Mouse (Mus musculus) gastrocnemius, adult 2 months (tissue): Measurements from ENCODE around the gene Siglec1. TPM values are rescaled to one million over a fixed set of nuclear protein-coding genes. Genes with fewer than 3 reads are reported as not detected.

Source experiments
- DNase-seq: peaks from one replicate; pipeline ENCODE4 v3.0.0; 2022
- H3K27ac ChIP-seq: fragments of 200-600 bp; 2 replicates; pipeline ENCODE4 v1.8.1; 2022; ENCODE audit warnings: mild to moderate bottlenecking
- H3K4me3 ChIP-seq: fragments of 200-600 bp; 2 replicates; pipeline ENCODE4 v1.8.1; 2022; ENCODE audit warnings: mild to moderate bottlenecking, moderate library complexity
- CTCF ChIP-seq: fragments of 200-600 bp; IDR thresholded peaks from 2 replicates; pipeline ENCODE4 v1.8.1; 2022; ENCODE audit warnings: antibody characterized with exemption, mild to moderate bottlenecking, moderate library complexity
- intact Hi-C: fragments of 180-260 bp; cut with DNase I; formaldehyde crosslinking; loops from one replicate; pipeline ENCODE4 v1.15.1; 2025
- long read RNA-seq, 2 experiments: library from polyadenylated mRNA; stranded (forward); transcript quantifications; one replicate each; pipeline ENCODE4 v2.0.0; 2021
- total RNA-seq, 2 experiments: library from RNA; stranded (reverse); gene quantifications; 2 replicates each; pipeline ENCODE4 v1.2.3; 2021

Siglec1 gene
- under 1 TPM; 0.36 to 0.39 TPM for total RNA-seq
- long read RNA-seq, experiment 1 = 0 reads
- long read RNA-seq, experiment 2 = 0 reads

DNA sequence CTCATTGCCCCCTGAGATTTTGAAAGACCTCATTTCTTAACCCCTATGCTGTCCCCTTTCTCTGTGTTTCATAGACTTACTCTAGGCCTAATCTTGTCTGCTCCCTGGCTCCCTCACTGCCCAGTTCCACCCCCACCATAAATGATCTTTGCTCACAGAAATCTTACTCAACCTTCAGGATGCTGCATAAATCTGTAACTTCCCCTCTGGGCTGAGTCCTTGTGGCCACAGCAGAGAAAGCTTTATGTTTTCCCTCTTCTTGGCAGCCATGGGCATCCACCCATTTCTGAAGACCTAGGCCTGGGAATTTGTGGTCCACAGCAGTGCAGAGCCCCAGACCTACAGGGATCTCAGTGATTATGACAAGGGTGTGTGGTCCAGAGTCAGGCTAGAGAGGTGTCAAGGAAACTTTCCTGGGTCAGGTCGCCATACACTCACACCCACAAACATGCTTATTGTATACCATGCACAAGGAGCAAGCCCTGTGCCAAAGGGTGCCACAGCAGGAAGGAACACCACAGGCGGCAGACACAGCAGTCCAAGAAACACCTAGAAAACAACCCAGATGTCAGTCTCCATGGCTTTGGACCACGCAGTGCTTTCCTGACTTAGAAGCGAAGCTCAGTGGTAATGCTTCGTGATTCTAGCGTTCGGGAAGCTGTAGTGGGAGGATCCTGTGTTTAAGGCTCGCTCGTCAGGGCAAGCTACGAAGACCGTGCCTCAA is at the start of gene Siglec1:
Siglec1 (minus strand) TSS at position 99 of the 724 bp plus-strand sequence.
- DNase-seq = no peak
- Histone ChIP-seq H3K4me3 (peak within 1 kb of the TSS; percentile 39), H3K27ac (peak within 1 kb of the TSS; percentile 38)
- intact Hi-C loops = no loop called here
- TF ChIP-seq CTCF = no peak

DNA sequence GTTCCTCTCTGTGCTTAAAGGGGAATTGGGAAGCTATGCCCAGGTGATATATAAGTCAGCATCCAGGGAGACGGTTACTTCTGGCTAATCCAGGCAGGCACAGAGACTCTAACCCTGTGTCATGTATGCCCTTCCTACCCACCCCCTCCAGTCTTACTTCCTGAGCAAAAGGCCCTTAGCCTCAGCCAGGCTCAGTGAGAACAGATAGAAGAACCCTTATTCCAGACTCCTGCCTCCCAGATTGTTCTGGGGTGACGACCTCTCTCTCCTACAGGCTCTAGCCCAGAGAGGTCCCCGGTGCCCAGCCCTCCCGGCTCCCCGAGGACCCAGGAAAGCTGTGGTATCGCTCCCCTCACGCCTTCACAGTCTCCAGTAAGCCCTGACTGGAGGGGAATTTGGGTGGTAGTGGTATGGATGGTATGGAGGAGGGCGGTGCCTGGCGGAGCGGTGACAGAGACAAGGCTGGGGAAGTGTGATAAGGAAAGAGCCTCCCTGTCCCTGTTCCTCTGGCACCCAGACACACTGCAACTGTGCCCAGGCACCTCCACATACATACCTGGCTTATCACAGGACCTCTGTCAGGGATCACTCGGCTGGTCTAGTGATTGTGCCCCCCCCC is 49.1 kb upstream of the Siglec1 start:
- Histone ChIP-seq H3K27ac (peak overlapping the region; percentile 87), H3K4me3 (peak overlapping the region; percentile 32)
- no peak for DNase-seq
- intact Hi-C loops = no loop called here
- TF ChIP-seq CTCF = no peak

DNA sequence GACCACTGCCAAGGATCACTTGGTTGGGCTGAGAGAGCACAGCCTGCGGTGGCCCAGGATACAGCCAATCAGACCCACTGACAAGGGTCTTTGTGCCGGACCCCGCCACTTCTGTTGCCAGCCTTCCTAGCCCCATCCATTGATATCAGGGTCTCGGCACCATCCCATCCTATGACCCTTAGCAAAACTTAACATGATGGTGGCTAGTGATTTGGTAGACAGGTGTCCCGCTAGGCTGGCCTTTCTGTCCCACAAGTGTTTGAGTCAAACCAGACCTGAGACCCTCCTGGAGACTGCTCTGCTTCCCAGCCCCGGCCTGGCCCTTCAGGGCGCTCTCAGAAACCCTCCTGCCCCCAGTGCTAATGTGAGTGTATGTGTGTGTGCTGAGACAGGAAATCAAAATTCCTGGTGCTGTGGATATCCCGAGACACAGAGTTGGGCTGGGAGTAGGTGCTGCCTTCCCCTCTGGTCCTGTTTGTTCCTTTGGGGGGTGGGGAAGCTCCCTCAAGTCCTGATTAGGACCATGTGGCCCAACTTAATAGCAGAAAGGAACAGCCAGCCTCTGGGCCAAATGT is 48.3 kb upstream of the Siglec1 start:
- Histone ChIP-seq H3K27ac (peak overlapping the region; percentile 87), H3K4me3 (peak overlapping the region; percentile 54)
- intact Hi-C loops = no loop called here
- DNase-seq = no peak
- TF ChIP-seq CTCF = no peak

DNA sequence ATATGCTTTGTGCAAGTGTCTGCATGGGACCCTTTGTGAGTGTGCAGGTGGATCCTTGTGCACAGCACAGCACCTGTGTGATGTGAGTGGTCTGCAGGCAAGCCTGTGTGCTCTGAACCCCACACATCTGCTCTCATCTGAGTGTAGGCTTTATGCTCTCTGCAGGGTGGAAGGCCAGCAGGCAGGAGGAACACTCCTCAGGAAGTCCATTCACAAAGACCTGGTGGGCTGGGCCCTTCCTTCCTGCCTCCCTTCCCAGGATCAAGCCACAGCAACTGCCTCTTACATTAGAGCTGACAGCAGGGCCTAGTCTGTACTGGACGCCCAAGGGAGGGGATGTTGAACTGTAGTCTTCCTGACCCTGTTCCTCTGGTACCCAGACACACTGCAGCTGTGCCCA is 47.8 kb upstream of the Siglec1 start:
- no peak for TF ChIP-seq CTCF
- H3K4me3 ChIP-seq = peak overlapping the region; percentile 54
- no peak for DNase-seq
- peak overlapping the region; percentile 87 for H3K27ac ChIP-seq
- intact Hi-C loops = no loop called here

DNA sequence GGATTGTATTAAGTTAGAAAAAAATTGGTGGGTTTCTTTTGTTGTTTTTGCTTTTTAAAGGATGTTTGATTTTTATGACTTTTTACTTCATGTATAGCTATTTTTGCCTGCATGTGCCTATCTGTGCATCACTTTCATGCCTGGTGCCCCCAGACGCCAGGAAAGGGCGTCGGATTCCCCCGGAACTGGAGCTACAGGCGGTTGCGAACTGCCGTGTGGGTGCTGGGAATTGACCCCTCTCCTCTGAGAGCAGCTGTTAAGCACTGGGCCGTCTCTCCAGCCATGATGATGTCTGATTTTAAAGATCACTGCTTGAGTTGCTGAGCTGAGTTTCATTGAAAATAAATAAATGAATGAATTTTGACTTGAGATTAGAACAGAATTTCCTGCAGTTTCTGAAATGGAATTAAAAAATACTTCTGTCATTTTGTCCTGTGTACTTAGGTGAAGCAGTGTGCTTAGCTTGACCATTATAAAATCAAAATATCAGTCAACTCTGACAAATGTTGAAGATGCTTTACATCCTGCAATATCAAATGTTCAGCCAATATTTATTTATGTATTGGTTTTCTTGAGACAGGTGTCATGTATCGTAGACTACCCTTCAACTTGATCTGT is 46.5 kb upstream of the Siglec1 start, which contains the start of gene Gm11037:
Gm11037 (plus strand) TSS at position 568 of the 618 bp plus-strand sequence.
- peak within 1 kb of the TSS; percentile 72 for H3K27ac ChIP-seq
- TF ChIP-seq CTCF = no peak
- peak within 1 kb of the TSS; percentile 43 for H3K4me3 ChIP-seq
- intact Hi-C loops = no loop called here
- DNase-seq = no peak

DNA sequence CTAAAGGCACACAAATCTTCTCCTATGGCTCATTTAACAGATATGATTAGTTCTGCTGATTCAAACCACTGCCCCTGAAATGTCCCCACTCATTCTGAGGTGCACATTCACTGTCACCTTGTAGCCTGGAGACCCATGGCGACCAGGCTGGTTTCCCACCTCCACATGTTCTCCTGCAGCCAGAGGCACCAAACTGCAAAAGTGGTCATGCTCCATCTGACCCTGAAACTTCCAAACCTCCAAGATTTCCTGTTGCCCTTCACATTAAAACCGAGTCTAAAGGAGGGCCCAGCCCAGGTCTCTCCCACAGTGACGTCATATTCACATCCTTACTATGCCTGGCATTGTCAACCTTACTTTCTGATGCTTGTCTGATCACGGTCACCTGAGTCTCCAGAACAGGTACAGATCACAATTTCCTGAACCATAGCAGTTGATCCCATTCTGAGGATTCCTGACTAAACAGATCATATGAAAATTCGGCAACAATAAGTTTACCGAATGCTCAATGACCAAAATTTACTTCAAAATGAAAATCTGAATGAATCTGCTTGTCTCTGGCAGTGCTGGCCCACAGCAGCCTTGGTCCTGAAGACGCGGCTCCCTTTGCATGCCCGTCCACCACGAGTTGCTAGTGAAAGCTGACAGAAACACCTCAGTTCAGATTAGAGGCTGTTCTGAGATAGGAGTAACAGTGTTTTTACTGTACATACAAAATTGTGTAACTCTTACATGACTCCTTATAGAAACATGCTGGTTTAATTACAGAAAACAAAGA is 45.7 kb upstream of the Siglec1 start:
- Histone ChIP-seq H3K4me3 (peak overlapping the region; percentile 40), H3K27ac (peak overlapping the region; percentile 72)
- no peak for TF ChIP-seq CTCF
- no peak for DNase-seq
- intact Hi-C loops = no loop called here

DNA sequence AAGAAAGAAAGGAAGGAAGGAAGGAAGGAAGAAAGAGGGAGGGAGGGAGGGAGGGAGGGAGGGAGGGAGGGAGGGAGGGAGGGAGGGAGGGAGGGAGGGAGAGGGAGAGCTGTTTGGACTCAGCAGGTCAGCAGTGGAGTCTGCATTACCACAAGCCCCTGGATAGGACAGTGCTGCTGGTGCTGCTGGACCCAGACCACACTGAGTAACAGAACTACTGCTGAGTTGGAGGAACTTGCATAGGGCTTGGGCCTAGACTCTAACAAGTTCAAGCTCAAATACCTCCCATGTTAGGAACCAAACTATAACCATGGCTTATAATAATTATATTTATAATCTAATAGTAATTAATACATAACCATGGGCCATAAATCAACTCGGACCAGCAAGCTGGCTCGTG is 44.3 kb upstream of the Siglec1 start:
- intact Hi-C loops = no loop called here
- Histone ChIP-seq H3K4me3 (peak overlapping the region; percentile 13; the same call in 1 of the 2 replicates), H3K27ac (peak overlapping the region; percentile 72)
- TF ChIP-seq CTCF = no peak
- DNase-seq = no peak

DNA sequence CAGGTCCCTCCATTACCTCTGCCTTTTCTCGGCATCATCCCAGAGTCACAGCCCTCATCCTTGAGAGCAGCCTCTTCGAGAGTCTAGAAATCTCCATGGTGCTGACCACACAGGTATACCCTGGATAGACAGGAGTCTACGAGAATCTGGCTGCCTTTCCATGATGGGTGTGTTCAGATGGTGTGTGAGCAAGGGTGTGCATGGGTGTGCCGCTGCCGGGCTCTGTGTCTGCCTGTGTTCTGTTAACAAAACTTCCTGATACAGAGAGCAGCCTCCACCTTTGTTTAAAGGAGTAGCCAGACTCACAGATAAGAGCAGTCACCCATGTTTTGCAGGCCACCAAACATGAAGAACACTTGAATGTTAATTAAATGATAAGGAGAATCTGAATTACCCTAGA is 43.3 kb upstream of the Siglec1 start:
- intact Hi-C loops = no loop called here
- Histone ChIP-seq H3K27ac (peak overlapping the region; percentile 93), H3K4me3 (peak overlapping the region; percentile 79)
- no peak for DNase-seq
- no peak for TF ChIP-seq CTCF

DNA sequence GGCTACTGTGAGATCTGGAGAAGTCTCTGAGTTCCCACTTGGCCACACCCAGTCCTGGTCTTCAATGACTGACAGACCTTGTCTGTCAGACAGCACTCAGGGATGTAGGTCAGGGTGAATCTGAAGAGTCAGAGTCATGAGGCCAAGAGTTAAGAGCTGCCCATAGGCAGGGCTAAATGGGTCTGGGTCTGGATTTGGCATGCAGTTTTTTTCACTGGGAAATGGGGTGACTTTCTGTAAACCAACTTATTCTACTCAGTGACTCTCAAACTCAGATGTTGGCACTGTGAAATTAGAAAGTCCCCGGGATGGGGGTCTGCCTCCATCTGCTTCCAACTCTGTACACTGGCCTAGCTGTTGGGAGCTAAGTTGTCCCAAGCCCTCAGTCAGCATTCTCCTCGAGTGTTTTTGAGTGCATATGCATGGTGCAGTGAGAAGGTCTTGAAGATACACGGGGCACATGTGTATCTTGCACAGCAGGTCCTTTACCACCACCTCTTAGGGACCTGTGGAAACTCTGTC is 42.1 kb upstream of the Siglec1 start:
- TF ChIP-seq CTCF = no peak
- peak overlapping the region; percentile 93 for H3K27ac ChIP-seq
- DNase-seq = no peak
- H3K4me3 ChIP-seq = peak overlapping the region; percentile 79
- intact Hi-C loops = no loop called here

DNA sequence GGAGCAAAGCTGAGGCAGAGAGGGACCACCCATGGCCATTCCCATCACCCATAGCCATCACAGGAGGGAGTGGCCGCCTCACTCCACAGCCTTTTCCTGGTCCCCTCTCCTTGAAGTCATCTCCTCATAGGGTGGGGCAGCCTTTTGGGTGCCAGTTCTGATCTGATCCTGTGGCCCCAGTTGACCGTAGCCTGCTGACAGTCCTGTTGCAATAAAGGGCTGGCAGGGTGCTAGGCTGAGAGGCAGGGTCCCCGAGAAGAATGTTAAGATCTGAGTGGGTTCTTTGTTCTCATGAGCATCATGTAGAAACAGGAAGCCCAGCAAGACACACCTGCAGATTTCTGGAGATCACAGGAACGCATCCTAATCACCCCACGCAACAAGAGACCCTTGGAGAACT is 41.6 kb upstream of the Siglec1 start:
- peak overlapping the region; percentile 93 for H3K27ac ChIP-seq
- peak; percentile 66 for DNase-seq
- TF ChIP-seq CTCF = no peak
- peak overlapping the region; percentile 79 for H3K4me3 ChIP-seq
- intact Hi-C loops = no loop called here

DNA sequence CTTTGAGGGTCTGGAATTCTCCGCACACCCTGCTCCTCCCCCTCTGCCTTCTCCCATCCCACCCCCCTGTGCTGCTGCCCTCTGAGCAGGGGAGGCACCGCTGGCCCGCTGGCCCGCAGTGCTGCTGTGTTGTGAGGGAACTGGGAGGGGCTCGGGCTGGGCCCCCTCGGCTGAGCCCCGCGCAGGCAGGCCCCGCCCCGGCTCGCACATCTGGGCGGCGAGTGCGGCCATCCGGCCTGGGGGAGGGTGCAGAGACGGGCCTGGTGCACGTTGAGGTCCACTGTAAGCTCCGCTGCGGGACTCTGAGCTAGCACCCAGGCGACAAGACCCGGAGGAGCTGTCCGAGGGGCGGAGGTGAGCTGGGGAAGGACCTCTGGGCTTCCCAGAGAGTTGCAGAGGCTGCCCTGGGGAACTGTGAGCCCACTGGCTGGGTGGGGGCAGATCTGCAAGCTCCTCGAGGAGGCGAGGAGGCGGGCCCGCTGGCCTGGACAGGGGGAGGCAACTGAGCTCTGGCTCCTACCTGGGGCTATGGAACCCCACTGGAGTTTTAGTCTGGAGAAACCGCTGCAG is 40.7 kb upstream of the Siglec1 start, which contains the start of gene Hspa12b:
Hspa12b (plus strand) TSS at position 120 of the 570 bp plus-strand sequence.
- peak; percentile 82 for DNase-seq
- intact Hi-C loops = loop anchor here (2.0 kb wide), 1 partner anchor 30 kb away; no protein-coding TSS in a partner anchor
- Histone ChIP-seq H3K4me3 (peak within 1 kb of the TSS; percentile 79), H3K27ac (peak within 1 kb of the TSS; percentile 93)
- TF ChIP-seq CTCF = no peak
